Mouse (Mus musculus): Measurements from ENCODE around the gene Olfr898. TPM values are rescaled to one million over a fixed set of nuclear protein-coding genes. Genes with fewer than 3 reads are reported as not detected.

The Olfr898 gene
- not detected for total RNA-seq (2023)

GRCm38 (mm10) chr9:38348111-38348510 lies at the start of gene Olfr898:
Olfr898 (plus strand) TSS chr9:38348411.

GRCm38 (mm10) chr9:38328760-38329159 lies 19.5 kb upstream of the Olfr898 start, which contains the start of gene Olfr25:
Olfr25 (plus strand) TSS chr9:38329060.

GRCm38 (mm10) chr9:38366596-38366995 lies 18.4 kb downstream of the Olfr898 start, which contains the start of gene Olfr250:
Olfr250 (plus strand) TSS chr9:38366896.

GRCm38 (mm10) chr9:38376786-38377185 lies 28.6 kb downstream of the Olfr898 start, which contains the start of gene Olfr251:
Olfr251 (plus strand) TSS chr9:38377086.

GRCm38 (mm10) chr9:38401398-38401797 lies 53.2 kb downstream of the Olfr898 start, which contains the start of gene Olfr147:
Olfr147 (plus strand) TSS chr9:38401698.

Other genes with a start within 250 kb of the Olfr898 start
- not detected for gene Olfr888, start 240.3 kb upstream of the Olfr898 start, total RNA-seq (2023)
- under 1 TPM in 1 of 2 experiments, not detected in 1; 0.07 TPM for gene Olfr889, start 233.2 kb upstream of the Olfr898 start, total RNA-seq (2023)
- not detected for gene Olfr890, start 205.9 kb upstream of the Olfr898 start, total RNA-seq (2023)
- gene Olfr891, start 167.6 kb upstream of the Olfr898 start, total RNA-seq (2023) = not detected
- gene Olfr893, start 140.0 kb upstream of the Olfr898 start, total RNA-seq (2023) = not detected
- gene Olfr894, start 130.4 kb upstream of the Olfr898 start, total RNA-seq (2023) = not detected
- not detected for gene Olfr143, start 95.6 kb upstream of the Olfr898 start, total RNA-seq (2023)
- not detected for gene Olfr895, start 80.6 kb upstream of the Olfr898 start, total RNA-seq (2023)
- gene Olfr896-ps1, start 57.3 kb upstream of the Olfr898 start, total RNA-seq (2023) = not detected
- not detected for gene Olfr25, start 19.4 kb upstream of the Olfr898 start, total RNA-seq (2023)
- gene Olfr250, start 18.5 kb downstream of the Olfr898 start, total RNA-seq (2023) = not detected
- not detected for gene Olfr251, start 28.7 kb downstream of the Olfr898 start, total RNA-seq (2023)
- gene Olfr147, start 53.3 kb downstream of the Olfr898 start, total RNA-seq (2023) = not detected
- not detected for gene Olfr901, start 81.0 kb downstream of the Olfr898 start, total RNA-seq (2023)
- gene Olfr902, start 99.2 kb downstream of the Olfr898 start, total RNA-seq (2023) = not detected
- gene Olfr904, start 114.7 kb downstream of the Olfr898 start, total RNA-seq (2023) = not detected
- gene Olfr905, start 122.7 kb downstream of the Olfr898 start, total RNA-seq (2023) = not detected
- not detected for gene Olfr906, start 138.7 kb downstream of the Olfr898 start, total RNA-seq (2023)
- not detected for gene Olfr907, start 147.4 kb downstream of the Olfr898 start, total RNA-seq (2023)
- gene Olfr911-ps1, start 173.2 kb downstream of the Olfr898 start, total RNA-seq (2023) = not detected
- not detected for gene Olfr910, start 189.4 kb downstream of the Olfr898 start, total RNA-seq (2023)
- not detected for gene Olfr912, start 231.8 kb downstream of the Olfr898 start, total RNA-seq (2023)
- gene Olfr913, start 244.3 kb downstream of the Olfr898 start, total RNA-seq (2023) = not detected